Mouse (Mus musculus): Measurements from ENCODE around the gene Gm12216. TPM values are rescaled to one million over a fixed set of nuclear protein-coding genes. Genes with fewer than 3 reads are reported as not detected.
A peak's percentile ranks its signal among the peaks of the same experiment; 100 is the strongest.

The Gm12216 gene
- polyA plus RNA-seq, 1 experiment, result 6.9 TPM

DNA sequence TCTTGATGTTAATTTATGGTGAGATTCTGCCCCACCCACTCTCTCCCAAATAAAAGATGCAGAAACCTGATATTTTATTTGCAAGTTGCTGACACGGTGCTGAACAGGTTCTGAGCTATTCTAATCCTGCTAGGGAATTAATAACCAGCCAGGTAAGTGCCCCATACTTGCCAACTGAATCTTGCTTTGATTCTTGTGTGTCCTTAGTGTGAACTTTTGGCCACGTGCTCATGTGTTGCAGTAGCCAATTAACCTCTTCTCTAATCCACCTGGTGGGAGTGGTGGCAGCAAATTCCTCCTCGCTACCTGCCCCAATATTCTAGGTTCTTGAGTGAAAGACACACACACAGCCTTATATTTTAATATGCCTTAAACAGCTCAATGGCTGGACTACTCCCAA, 39.9 kb upstream of the Gm12216 start:
- H3K4me3 ChIP-seq (ENCODE audit: extremely low read depth, insufficient read depth, insufficient read length), result no peak overlapping the region
- H3K27me3 ChIP-seq (ENCODE audit: control insufficient read depth, insufficient read depth, low read length), result no peaks in the 10 kb centered on the region
- TF ChIP-seq CTCF (IDR thresholded peaks at IDR 0.05; ENCODE audit: extremely low read depth, insufficient read depth, insufficient read length, insufficient replicate concordance), result no peak
- TF ChIP-seq POLR2A (IDR thresholded peaks at IDR 0.05; ENCODE audit: low read depth, low read length), result no peak
- H3K27ac ChIP-seq (ENCODE audit: insufficient read depth, low read length), result no peak overlapping the region
- H3K4me1 ChIP-seq (ENCODE audit: control insufficient read depth, insufficient read depth, insufficient read length), result no peaks in the 10 kb centered on the region
- no peaks in the 10 kb centered on the region for H3K36me3 ChIP-seq (ENCODE audit: control insufficient read depth, insufficient read depth, low read length)
- no peak for DNase-seq (ENCODE audit: low read depth in 1 of 2, low spot score in 2 of 2)
- WGBS, result 80% methylated on average over 3 of the region's 3 CpGs

DNA sequence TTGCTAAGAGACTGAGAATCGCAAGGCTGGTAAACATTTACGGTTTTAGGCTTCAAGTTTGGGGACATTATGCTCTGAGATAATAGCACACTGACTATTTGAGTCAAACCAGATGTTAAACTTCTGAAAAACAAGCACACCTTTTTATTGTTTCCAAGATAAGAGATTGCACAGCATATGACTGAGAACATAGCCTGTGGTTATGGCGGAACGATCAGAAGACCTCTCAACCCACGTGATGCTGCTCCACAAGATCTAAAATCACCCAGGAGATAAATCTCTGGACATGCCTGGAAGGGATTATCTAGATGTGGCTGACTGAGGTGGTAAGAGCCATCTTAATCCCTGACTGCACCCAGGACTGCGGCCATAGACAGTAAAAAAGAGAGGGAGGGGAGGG, 37.9 kb upstream of the Gm12216 start:
- TF ChIP-seq CTCF (IDR thresholded peaks at IDR 0.05; ENCODE audit: extremely low read depth, insufficient read depth, insufficient read length, insufficient replicate concordance), result no peak
- no peak for TF ChIP-seq POLR2A (IDR thresholded peaks at IDR 0.05; ENCODE audit: low read depth, low read length)

DNA sequence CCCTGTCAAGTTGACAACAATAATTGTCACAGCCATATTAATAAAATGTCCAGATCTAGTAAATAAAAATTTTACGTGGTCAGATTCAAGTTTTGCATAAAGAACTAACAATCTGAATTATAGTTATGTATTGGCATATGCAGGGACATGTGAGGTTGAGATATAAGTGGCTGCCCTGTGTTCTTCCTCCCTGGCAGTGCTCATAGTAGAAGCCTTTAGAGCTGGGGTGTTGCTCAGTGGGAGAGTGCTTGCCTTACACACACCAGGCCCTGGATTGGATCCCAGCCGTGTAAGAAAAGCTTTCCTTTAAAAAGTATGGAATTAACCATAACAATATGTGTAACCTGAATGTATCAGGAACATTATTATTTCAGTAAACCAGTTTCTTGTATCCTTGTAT, 34.4 kb upstream of the Gm12216 start:
- Histone ChIP-seq H3K4me3 (ENCODE audit: extremely low read depth, insufficient read depth, insufficient read length) (no peak overlapping the region), H3K27me3 (ENCODE audit: control insufficient read depth, insufficient read depth, low read length) (no peaks in the 10 kb centered on the region), H3K27ac (ENCODE audit: insufficient read depth, low read length) (peak overlapping the region; percentile 82), H3K4me1 (ENCODE audit: control insufficient read depth, insufficient read depth, insufficient read length) (peaks cover 7% of the 10 kb centered on the region; the same call in 1 of the 2 replicates), H3K36me3 (ENCODE audit: control insufficient read depth, insufficient read depth, low read length) (no peaks in the 10 kb centered on the region)
- TF ChIP-seq POLR2A (IDR thresholded peaks at IDR 0.05; ENCODE audit: low read depth, low read length), result no peak
- no peak for TF ChIP-seq CTCF (IDR thresholded peaks at IDR 0.05; ENCODE audit: extremely low read depth, insufficient read depth, insufficient read length, insufficient replicate concordance)
- WGBS, result 53% methylated on average over 2 of the region's 2 CpGs
- DNase-seq (ENCODE audit: low read depth in 1 of 2, low spot score in 2 of 2), result no peak

More for the DNA sequence above, 37.9 kb upstream of the Gm12216 start:
- Histone ChIP-seq H3K27me3 (ENCODE audit: control insufficient read depth, insufficient read depth, low read length) (no peaks in the 10 kb centered on the region), H3K4me3 (ENCODE audit: extremely low read depth, insufficient read depth, insufficient read length) (no peak overlapping the region), H3K4me1 (ENCODE audit: control insufficient read depth, insufficient read depth, insufficient read length) (peaks cover 4% of the 10 kb centered on the region; the same call in 1 of the 2 replicates), H3K27ac (ENCODE audit: insufficient read depth, low read length) (no peak overlapping the region), H3K36me3 (ENCODE audit: control insufficient read depth, insufficient read depth, low read length) (no peaks in the 10 kb centered on the region)
- no peak for DNase-seq (ENCODE audit: low read depth in 1 of 2, low spot score in 2 of 2)
- 87% methylated on average over 6 of the region's 6 CpGs for WGBS

DNA sequence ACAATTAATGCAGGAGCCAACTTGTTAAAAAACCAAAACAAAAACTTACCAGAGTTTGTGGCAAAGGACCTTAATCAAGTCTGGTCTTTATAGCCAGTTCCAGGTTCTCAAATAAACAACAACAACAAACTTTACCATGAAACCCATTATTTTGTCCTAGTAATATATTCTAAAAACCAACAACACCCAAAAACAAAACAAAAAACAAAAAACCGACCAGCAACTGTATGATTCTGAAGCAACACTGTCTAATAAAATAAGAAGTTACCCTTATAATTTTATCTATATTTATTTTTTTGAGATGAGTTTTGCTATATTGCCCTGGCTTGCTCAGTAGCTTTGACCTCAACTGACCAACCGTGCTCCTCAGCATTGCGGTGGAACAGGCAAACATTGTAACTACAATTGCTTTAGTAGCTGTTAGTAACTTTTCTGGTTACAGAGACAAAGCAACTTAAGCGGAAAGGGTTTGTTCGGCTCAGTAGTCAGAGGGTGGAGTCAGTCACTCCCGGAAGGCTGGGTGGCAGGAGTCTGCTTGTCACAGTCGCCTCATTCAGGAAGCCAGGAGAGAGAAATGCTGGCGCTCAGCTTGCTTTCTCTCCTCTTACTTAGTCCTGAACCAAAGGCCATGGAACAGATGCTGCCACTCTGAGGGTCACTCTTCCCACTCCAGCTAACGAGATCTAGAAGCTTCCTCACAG, 33.8 kb upstream of the Gm12216 start:
- Histone ChIP-seq H3K36me3 (ENCODE audit: control insufficient read depth, insufficient read depth, low read length) (no peaks in the 10 kb centered on the region), H3K4me1 (ENCODE audit: control insufficient read depth, insufficient read depth, insufficient read length) (peaks cover 7% of the 10 kb centered on the region; the same call in 1 of the 2 replicates), H3K27ac (ENCODE audit: insufficient read depth, low read length) (peak overlapping the region; percentile 82), H3K27me3 (ENCODE audit: control insufficient read depth, insufficient read depth, low read length) (no peaks in the 10 kb centered on the region), H3K4me3 (ENCODE audit: extremely low read depth, insufficient read depth, insufficient read length) (peak overlapping the region; percentile 9; the same call in 1 of the 2 replicates)
- TF ChIP-seq CTCF (IDR thresholded peaks at IDR 0.05; ENCODE audit: extremely low read depth, insufficient read depth, insufficient read length, insufficient replicate concordance) (no peak), POLR2A (IDR thresholded peaks at IDR 0.05; ENCODE audit: low read depth, low read length) (peak; percentile 54; the same call in 1 of the 2 replicates)
- DNase-seq (ENCODE audit: low read depth in 1 of 2, low spot score in 2 of 2), result peak; percentile 48 to 53
- WGBS, result 8% methylated on average over 9 of the region's 9 CpGs

DNA sequence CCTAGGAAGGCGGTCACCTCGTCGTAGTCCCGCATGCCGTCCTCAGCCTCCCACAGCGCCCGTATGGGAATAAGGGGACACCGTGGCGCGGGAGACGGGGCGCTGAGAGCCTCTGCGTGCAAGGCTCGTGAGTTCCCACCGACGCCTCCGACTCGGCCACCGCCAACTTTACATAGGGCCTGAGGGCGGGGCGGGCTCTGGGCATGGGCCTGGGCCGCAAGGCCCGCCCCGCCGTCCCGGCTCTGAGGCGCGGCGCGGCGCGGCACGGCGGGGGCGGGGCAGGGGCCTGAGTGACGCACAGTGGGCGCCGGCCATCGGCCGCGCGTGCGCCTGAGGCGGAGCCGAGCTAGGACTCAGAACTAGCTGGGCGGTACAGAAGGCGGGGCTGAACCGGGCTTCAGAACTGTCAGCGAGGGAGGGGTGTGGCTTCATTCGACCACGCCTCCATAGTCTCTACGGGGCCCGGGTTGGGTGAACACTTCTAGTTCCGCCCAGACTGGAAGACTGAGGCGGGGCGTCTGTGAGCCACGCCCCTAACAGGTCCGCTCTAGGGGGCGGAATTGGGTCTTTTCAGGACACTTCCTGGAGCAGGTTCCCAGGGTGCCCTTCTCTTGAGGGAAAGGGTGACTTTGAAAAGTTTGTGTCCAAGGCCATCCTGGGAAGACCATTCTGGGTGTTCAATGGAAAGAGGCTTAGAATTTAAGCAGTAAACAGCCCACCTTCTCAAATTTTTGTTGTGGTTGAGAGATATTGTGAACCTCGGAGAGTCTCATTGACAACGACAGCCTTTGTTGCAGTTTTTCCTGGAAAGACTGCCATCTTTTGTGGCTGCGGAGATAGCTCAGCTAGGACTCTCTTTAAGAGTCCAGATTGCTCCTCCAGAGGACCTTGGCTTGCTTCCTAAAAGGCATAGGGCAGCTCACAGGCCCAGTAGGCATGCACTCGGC, 32.7 kb upstream of the Gm12216 start, which contains the start of gene Slc22a5:
Gene Slc22a5, minus strand, starts transcription at position 156 of the 947 bp plus-strand sequence.
- DNase-seq (ENCODE audit: low read depth in 1 of 2, low spot score in 2 of 2), result peak; percentile 98 to 99
- 3% methylated on average over 59 of the region's 63 CpGs for WGBS
- H3K27ac ChIP-seq (ENCODE audit: insufficient read depth, low read length), result peak within 1 kb of the TSS; percentile 80
- no peaks in the 10 kb centered on the region for H3K36me3 ChIP-seq (ENCODE audit: control insufficient read depth, insufficient read depth, low read length)
- no peaks in the 10 kb centered on the region for H3K27me3 ChIP-seq (ENCODE audit: control insufficient read depth, insufficient read depth, low read length)
- H3K4me3 ChIP-seq (ENCODE audit: extremely low read depth, insufficient read depth, insufficient read length), result peak within 1 kb of the TSS; percentile 80
- peaks cover 7% of the 10 kb centered on the region; the same call in 1 of the 2 replicates for H3K4me1 ChIP-seq (ENCODE audit: control insufficient read depth, insufficient read depth, insufficient read length)
- TF ChIP-seq CTCF (IDR thresholded peaks at IDR 0.05; ENCODE audit: extremely low read depth, insufficient read depth, insufficient read length, insufficient replicate concordance) (no peak), POLR2A (IDR thresholded peaks at IDR 0.05; ENCODE audit: low read depth, low read length) (peak; percentile 53)

DNA sequence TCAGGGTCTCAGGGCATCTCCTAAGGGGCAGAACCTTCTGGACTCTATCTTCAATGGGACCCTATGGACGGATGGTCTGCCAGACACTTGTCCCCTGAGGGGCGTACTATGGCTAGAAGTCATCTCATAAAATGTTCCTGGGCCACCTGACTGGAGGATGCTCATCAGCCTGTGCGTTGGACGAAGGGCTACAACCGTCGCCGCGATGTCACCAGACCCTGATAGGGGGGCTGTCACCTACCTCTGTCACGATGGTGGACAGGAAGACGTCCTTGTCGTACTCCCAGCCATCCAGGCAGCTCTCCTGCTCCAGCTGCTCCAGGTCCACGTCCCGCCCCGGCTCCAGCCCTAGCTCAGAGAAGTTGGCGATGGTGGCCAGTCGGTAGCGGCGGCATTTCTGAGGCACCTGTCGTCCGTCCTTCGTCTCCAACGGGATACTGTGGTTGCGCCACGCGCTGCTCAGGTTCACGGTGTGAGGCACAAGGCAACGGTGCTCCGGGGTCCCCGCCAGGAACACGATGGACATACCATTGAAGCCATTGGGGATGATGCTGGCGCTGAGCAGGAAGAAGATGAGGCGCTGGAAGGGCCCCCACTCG, 31.9 kb upstream of the Gm12216 start:
- H3K27ac ChIP-seq (ENCODE audit: insufficient read depth, low read length), result peak overlapping the region; percentile 80
- H3K36me3 ChIP-seq (ENCODE audit: control insufficient read depth, insufficient read depth, low read length), result no peaks in the 10 kb centered on the region
- peaks cover 7% of the 10 kb centered on the region; the same call in 1 of the 2 replicates for H3K4me1 ChIP-seq (ENCODE audit: control insufficient read depth, insufficient read depth, insufficient read length)
- DNase-seq (ENCODE audit: low read depth in 1 of 2, low spot score in 2 of 2), result peak in 1 of 2 experiments; percentile 31
- 2% methylated on average over 33 of the region's 33 CpGs for WGBS
- H3K27me3 ChIP-seq (ENCODE audit: control insufficient read depth, insufficient read depth, low read length), result no peaks in the 10 kb centered on the region
- H3K4me3 ChIP-seq (ENCODE audit: extremely low read depth, insufficient read depth, insufficient read length), result peak overlapping the region; percentile 80
- no peak for TF ChIP-seq CTCF (IDR thresholded peaks at IDR 0.05; ENCODE audit: extremely low read depth, insufficient read depth, insufficient read length, insufficient replicate concordance)
- no peak for TF ChIP-seq POLR2A (IDR thresholded peaks at IDR 0.05; ENCODE audit: low read depth, low read length)

All from spleen, adult 2 months (tissue).